Mouse (Mus musculus) splenic B cell, adult 2 months (primary cell): Measurements from ENCODE around the gene Hras.

Experiments used
- DNase-seq: peaks from one replicate; pipeline ENCODE4 v3.0.0-alpha.2; 2011; ENCODE audit warnings: low read depth, low spot score
- H3K27me3 ChIP-seq: 2 replicates; pipeline ENCODE4 v1.6.1; 2012; ENCODE audit warnings: mild to moderate bottlenecking, low read length, moderate library complexity, mixed read lengths; ENCODE audit not compliant: control insufficient read depth, poor library complexity, insufficient read depth, severe bottlenecking
- H3K36me3 ChIP-seq: 2 replicates; pipeline ENCODE4 v1.6.1; 2012; ENCODE audit warnings: mild to moderate bottlenecking, low read length, moderate library complexity, mixed read lengths; ENCODE audit not compliant: control insufficient read depth, poor library complexity, insufficient read depth, severe bottlenecking

The Hras gene

DNA sequence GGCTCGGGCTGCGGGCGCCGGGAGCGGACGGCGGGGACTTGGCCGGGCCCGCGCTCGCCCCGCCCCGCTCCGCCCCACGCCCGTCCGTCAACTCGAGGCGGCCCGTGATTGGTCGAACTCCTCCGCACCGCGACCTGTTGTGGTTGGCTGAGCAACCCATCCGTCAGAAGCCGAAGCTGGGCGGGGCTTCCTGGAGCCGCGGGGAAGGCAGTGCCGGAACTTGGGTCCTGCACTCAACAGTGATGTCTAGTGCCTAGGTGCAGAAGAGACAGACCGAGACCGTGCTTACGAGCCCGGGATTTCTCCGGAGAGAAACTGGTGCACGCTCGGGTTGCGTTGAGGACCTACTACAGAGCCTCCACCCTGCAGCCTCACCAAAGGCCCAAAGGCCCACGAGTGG, at the start of gene Hras, which contains the start of gene Lrrc56:
Gene Hras, minus strand, starts transcription at position 58 of the 400 bp plus-strand sequence.
Gene Lrrc56, plus strand, starts transcription at position 210 of the 400 bp plus-strand sequence.
- Histone ChIP-seq H3K36me3 (peaks cover 12% of the 10 kb centered on the region), H3K27me3 (no peaks in the 10 kb centered on the region)
- DNase-seq: peak; percentile 99

DNA sequence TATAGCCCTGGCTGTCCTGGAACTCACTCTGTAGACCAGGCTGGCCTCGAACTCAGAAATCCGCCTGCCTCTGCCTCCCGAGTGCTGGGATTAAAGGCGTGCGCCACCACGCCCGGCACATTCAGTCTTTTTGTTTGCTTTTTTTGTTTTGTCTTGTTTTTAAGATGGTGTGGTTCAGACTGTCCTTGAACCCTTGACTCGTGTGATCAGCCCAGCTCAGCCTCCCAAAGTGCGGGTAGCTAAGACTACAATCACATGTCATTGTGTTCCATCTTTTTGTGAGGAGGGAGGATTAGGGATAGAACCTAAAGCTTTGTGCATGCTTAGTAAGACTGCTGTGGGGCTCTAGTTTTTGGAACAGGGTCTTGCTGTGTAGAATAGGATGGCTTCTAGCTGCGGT, 37.7 kb upstream of the Hras start:
- Histone ChIP-seq H3K36me3 (peaks cover 6% of the 10 kb centered on the region), H3K27me3 (no peaks in the 10 kb centered on the region)
- DNase-seq: no peak

DNA sequence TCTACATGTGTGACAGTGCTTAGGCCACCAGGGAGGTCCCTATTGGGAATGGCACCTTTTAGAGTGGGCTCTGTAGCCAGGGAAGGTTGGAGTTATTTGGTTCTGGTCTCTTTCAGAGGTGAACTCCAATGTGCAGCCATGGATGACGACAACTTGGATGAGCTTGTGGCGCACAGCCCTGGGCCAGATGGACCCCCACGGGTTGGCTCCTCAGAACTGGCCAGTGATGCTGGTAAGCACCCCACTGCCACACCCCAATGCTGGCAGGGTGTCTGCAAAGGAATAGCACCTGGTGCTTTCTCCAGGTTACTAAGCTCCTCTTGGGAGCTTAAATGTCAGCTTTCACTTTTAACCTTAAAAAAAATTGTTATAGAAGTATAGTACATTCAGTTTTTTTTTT, 37.3 kb upstream of the Hras start:
- Histone ChIP-seq H3K27me3 (no peaks in the 10 kb centered on the region), H3K36me3 (peaks cover 6% of the 10 kb centered on the region)
- DNase-seq: no peak

DNA sequence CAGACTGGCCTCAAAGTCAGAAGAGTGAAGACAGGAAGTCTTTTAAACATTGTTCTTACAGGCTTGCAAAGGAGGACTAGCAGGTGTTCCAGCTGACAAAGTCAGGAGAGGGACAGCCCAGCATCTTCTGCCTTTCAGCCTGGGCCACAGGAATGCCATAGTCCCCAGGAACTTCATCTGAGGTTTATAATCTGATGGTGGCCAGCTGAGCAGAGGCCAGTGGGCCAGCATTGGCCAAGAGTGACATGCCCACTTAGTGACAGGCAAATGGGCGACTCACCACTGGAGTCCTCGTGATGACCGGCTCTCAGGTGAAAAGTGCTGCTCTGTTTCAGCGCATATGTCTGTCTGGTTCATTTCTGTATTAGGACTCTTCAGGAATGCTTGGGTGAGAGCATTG, 36.8 kb upstream of the Hras start:
- DNase-seq: no peak
- H3K36me3 ChIP-seq: peaks cover 4% of the 10 kb centered on the region

DNA sequence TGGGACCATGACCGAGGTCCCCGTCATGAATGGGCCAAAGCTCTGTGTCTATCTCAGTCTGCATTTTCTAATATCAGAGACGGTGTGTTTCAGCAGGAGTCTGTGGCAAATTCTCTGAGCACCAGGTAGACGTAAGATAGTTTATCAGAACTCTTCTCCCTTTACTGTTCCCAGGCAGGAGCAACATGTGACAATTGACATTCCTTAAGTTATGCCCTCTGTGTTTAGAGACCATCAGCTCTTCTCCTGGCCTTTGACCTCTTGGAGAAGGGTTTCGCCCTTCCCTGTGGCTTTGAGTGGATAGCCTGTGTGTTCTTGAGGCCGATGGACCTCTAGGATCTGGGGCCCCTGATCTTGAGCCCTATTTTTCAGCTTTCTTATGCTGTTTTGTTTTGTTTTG, 35.9 kb upstream of the Hras start:
- Histone ChIP-seq H3K27me3 (no peaks in the 10 kb centered on the region), H3K36me3 (peaks cover 4% of the 10 kb centered on the region)
- DNase-seq: no peak

More for the DNA sequence above, 36.8 kb upstream of the Hras start:
- no peaks in the 10 kb centered on the region for H3K27me3 ChIP-seq

DNA sequence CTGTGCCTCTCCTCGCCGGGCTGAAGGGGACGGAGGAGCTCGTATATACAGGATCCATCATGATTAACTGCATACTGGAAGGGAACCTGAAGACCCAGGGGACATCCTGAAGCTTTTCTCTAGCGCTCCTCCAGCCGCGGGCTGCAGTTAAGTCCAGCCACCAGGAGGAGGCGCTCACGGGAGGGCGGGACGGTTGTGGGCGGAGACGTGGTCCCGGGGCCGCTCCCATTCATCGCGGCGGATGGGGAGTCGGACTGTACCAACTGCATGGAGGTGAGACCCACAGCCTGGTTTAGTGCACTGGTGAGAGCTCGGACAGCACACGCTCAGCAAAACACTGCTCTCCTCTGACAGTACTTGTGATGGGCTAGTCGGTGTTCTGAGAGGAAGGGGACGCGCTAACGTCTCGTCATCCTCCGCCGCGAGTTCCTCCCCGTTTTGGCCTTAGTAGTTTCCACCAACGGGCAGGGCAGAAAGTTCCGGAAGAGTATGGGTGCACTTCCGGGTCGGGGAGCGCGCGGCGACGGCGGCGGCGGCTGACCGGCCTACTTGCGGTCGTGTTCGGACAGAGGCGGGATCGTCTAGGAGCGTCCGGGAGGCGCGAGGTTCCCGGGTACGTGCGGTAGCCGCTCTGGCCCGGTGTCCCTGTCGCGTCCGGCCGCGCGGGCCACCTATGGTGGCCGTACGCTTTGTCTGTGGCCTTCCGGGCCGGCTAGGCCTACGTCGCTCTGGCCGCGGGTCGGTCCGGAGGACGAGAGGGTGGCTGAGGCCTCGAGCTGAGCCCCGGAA, 34.7 kb upstream of the Hras start, which contains the start of gene Phrf1:
Gene Phrf1, plus strand, starts transcription at position 506 of the 789 bp plus-strand sequence.
- Histone ChIP-seq H3K36me3 (peaks cover 4% of the 10 kb centered on the region), H3K27me3 (no peaks in the 10 kb centered on the region; the same call in 1 of the 2 replicates)
- peak; percentile 94 for DNase-seq

GRCm38 (mm10) chr7:141227796-141228195, 34.0 kb upstream of the Hras start:
- no peaks in the 10 kb centered on the region; the same call in 1 of the 2 replicates for H3K27me3 ChIP-seq
- no peak for DNase-seq
- peaks cover under 1% of the 10 kb centered on the region for H3K36me3 ChIP-seq

DNA sequence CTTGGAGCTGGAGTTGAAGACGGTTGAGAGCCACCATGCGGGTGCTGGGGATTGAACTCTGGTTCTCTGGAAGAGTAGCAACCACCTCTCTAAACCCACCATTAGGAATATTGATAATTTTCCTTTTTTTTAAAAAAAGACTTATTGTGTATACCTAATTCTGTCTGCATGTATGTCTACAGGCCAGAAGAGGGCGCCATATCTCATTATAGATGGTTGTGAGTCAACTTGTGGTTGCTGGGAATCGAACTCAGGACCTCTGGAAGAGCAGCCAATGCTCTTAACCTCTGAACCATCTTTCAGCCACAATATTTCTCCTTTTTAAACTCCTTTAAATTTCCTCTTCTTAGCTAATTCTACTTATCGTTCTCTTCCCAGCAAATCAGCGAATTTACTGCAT, 32.7 kb upstream of the Hras start:
- Histone ChIP-seq H3K27me3 (no peaks in the 10 kb centered on the region; the same call in 1 of the 2 replicates), H3K36me3 (no peaks in the 10 kb centered on the region; the same call in 1 of the 2 replicates)
- peak; percentile 31 for DNase-seq

DNA sequence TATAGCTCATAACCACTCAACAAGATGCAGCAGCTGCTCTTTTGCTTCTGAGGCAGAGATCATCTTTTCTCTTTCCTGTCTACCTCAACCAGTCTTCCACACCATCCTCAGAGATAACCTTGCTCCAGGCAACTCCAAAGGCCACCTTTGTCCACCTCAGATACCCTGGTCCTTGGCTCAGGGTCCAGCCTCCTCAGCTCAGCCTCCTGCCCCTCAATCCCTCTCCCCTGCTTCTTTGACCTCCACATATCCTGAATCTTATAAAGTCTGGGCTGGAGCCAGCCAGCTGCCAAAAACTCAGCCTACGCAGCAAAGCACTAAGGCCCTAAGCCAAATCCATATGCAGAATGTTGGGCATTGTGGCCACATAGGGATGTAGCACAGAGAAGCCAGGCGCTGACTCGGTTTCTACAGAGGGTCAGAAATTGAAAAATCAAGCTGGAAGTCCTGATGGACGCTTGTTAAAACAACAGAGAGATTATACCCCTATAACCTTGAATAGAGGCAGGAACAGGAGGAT, 29.0 kb upstream of the Hras start:
- DNase-seq: no peak
- no peaks in the 10 kb centered on the region; the same call in 1 of the 2 replicates for H3K27me3 ChIP-seq
- no peaks in the 10 kb centered on the region for H3K36me3 ChIP-seq

- Histone ChIP-seq H3K36me3 (no peaks in the 10 kb centered on the region), H3K27me3 (no peaks in the 10 kb centered on the region; the same call in 1 of the 2 replicates)
- no peak for DNase-seq
Measured at GRCm38 (mm10) chr7:141222126-141222467, 28.3 kb upstream of the Hras start.

- no peaks in the 10 kb centered on the region for H3K36me3 ChIP-seq
- DNase-seq: peak; percentile 93
- H3K27me3 ChIP-seq: no peaks in the 10 kb centered on the region; the same call in 1 of the 2 replicates
Measured at GRCm38 (mm10) chr7:141221249-141222125, 27.7 kb upstream of the Hras start.

- DNase-seq: no peak
- H3K27me3 ChIP-seq: no peaks in the 10 kb centered on the region; the same call in 1 of the 2 replicates
Measured at GRCm38 (mm10) chr7:141220377-141220776, 26.6 kb upstream of the Hras start.

DNA sequence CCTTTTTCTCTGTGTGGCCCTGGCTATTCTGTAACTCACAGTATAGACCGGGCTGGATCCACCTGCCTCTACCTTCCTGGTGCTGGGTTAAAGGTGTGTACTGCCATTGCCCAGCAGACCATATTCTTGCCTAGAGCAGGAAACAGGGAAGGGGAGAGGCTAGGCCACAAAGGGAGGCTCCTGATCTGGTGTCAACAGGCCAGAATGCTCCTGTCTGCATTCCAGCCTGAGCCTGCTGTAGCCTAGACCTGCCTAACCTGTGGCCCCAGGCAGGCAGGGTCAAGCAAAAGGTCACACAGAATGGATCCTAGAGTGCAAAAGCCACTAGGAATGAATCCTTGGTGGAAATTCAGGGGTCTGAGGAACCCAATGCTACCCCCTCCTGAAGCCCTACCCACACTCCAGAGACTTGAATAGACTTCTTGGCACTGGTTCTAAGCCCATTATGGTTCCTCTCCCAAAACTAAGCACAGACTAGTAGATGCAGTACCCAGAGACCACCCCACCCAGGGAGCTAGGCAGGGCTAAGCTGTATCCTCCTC, 25.8 kb upstream of the Hras start:
- H3K36me3 ChIP-seq: no peaks in the 10 kb centered on the region
- no peaks in the 10 kb centered on the region; the same call in 1 of the 2 replicates for H3K27me3 ChIP-seq
- no peak for DNase-seq

More at GRCm38 (mm10) chr7:141220377-141220776, 26.6 kb upstream of the Hras start:
- H3K36me3 ChIP-seq: no peaks in the 10 kb centered on the region

GRCm38 (mm10) chr7:141218557-141219133, 24.8 kb upstream of the Hras start:
- H3K36me3 ChIP-seq: no peaks in the 10 kb centered on the region
- no peaks in the 10 kb centered on the region for H3K27me3 ChIP-seq
- DNase-seq: no peak
